Mouse (Mus musculus): ENCODE data around the gene Sash1. TPM values are rescaled to one million over a fixed set of nuclear protein-coding genes. Genes with fewer than 3 reads are reported as not detected.

Gene Sash1
- polyA plus RNA-seq, 1 experiment = 19.9 TPM

DNA sequence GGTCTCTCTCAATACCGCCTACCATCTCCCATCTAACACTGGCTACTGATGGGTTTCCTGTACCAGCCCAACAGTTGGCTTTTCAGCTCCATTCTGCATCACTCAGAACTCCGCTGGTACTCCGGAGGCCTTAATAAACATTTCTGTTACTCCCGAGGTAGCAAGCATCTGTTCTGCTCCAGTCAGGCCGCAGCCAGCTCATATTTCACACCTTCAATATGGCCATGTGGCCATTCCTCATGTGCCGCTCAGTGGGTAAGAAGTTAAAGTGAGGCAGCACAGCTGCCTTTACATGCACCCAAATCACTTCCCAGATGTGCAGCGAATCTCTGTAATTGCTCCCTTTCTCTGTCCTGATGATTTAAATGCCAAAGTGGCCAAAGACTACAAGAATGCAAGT is 32.5 kb downstream of the Sash1 start:
- Histone ChIP-seq H3K27ac (ENCODE audit: insufficient read depth, low read depth, low read length) (no peak overlapping the region), H3K27me3 (ENCODE audit: control insufficient read depth, insufficient read depth, low read length) (no peaks in the 10 kb centered on the region), H3K4me1 (ENCODE audit: control insufficient read depth, insufficient read depth, insufficient read length, low read length) (no peaks in the 10 kb centered on the region), H3K4me3 (ENCODE audit: low read depth, low read length) (no peak overlapping the region), H3K36me3 (ENCODE audit: control insufficient read depth, insufficient read depth, low read length) (peaks cover 4% of the 10 kb centered on the region; the same call in 1 of the 2 replicates)
- TF ChIP-seq POLR2A (IDR thresholded peaks at IDR 0.05; ENCODE audit: low read depth, low read length) (no peak), CTCF (IDR thresholded peaks at IDR 0.05; ENCODE audit: extremely low read depth, insufficient read length, insufficient replicate concordance, low read depth, low read length) (no peak)
- 88% methylated on average over 7 of the region's 7 CpGs for WGBS

DNA sequence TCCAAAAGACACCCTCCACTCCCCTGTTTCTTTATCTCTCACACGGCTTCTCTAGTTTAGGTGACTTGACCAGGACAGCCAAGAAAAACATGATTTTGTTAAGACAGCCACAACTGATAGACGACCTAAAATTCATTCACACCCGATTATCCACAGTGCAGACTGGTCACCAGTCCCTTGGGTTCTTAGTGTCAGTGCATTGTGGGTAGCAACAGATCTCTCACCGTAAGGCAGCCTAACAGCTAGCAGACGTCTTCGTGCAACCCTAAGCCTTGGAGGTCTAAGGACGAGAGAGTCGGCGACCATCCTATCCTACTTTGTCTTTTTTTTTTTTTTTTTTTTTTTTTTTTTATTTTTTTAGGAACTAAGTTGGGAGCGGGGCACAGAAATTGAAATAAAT is 34.2 kb downstream of the Sash1 start:
- Histone ChIP-seq H3K27ac (ENCODE audit: insufficient read depth, low read depth, low read length) (no peak overlapping the region), H3K4me3 (ENCODE audit: low read depth, low read length) (no peak overlapping the region), H3K36me3 (ENCODE audit: control insufficient read depth, insufficient read depth, low read length) (0 out of 2 replicates have a peak, but pooled peaks cover 7% of the 10 kb centered on the region), H3K27me3 (ENCODE audit: control insufficient read depth, insufficient read depth, low read length) (no peaks in the 10 kb centered on the region), H3K4me1 (ENCODE audit: control insufficient read depth, insufficient read depth, insufficient read length, low read length) (no peaks in the 10 kb centered on the region)
- TF ChIP-seq CTCF (IDR thresholded peaks at IDR 0.05; ENCODE audit: extremely low read depth, insufficient read length, insufficient replicate concordance, low read depth, low read length) (no peak), POLR2A (IDR thresholded peaks at IDR 0.05; ENCODE audit: low read depth, low read length) (no peak)
- WGBS = 94% methylated on average over 10 of the region's 10 CpGs

DNA sequence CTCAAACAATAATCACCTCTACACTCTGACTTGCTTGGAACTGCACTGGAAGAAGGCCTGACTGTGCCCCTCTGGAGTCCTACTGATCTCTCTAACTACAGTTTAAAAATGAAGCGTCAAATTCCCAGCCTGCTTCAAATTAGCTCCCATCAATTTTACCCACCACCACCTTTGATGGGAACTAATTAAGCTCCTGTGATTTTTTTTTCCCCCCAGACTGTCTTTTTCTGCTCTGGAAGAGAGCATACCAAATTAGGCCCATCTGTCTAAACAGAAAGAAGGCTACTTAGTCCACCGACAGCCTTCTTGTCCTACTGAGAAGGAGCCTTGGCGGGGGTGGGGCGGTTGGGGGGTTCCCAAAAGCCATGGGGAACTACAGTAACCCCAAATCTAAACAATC is 37.9 kb downstream of the Sash1 start:
- Histone ChIP-seq H3K27me3 (ENCODE audit: control insufficient read depth, insufficient read depth, low read length) (no peaks in the 10 kb centered on the region), H3K4me3 (ENCODE audit: low read depth, low read length) (no peak overlapping the region), H3K27ac (ENCODE audit: insufficient read depth, low read depth, low read length) (no peak overlapping the region), H3K36me3 (ENCODE audit: control insufficient read depth, insufficient read depth, low read length) (0 out of 2 replicates have a peak, but pooled peaks cover 8% of the 10 kb centered on the region), H3K4me1 (ENCODE audit: control insufficient read depth, insufficient read depth, insufficient read length, low read length) (no peaks in the 10 kb centered on the region)
- TF ChIP-seq POLR2A (IDR thresholded peaks at IDR 0.05; ENCODE audit: low read depth, low read length) (no peak), CTCF (IDR thresholded peaks at IDR 0.05; ENCODE audit: extremely low read depth, insufficient read length, insufficient replicate concordance, low read depth, low read length) (no peak)
- whole genome bisulfite sequencing = 89% methylated on average over 4 of the region's 4 CpGs

DNA sequence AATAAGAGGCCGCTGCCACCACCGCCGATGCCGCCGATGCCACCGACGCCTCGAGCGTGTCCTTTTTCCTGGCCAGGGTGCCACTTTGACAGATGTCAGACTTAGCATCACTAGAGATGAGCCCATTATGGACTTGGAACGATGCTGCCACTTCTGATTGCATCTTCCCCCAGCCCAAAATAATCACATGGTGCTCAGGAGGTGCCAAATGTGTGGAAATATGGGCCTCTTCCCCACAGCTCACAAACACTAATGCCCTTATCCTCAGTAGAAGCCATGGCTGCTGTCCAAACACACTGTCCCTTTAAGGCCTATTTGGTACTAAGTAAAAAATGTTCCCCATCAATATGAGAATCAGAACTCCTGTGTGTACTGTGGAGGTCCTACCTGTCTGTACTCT is 39.6 kb downstream of the Sash1 start:
- 95% methylated on average over 10 of the region's 10 CpGs for WGBS
- TF ChIP-seq POLR2A (IDR thresholded peaks at IDR 0.05; ENCODE audit: low read depth, low read length) = no peak
- Histone ChIP-seq H3K4me1 (ENCODE audit: control insufficient read depth, insufficient read depth, insufficient read length, low read length) (no peaks in the 10 kb centered on the region), H3K27ac (ENCODE audit: insufficient read depth, low read depth, low read length) (no peak overlapping the region), H3K36me3 (ENCODE audit: control insufficient read depth, insufficient read depth, low read length) (0 out of 2 replicates have a peak, but pooled peaks cover 8% of the 10 kb centered on the region), H3K4me3 (ENCODE audit: low read depth, low read length) (no peak overlapping the region), H3K27me3 (ENCODE audit: control insufficient read depth, insufficient read depth, low read length) (no peaks in the 10 kb centered on the region)

DNA sequence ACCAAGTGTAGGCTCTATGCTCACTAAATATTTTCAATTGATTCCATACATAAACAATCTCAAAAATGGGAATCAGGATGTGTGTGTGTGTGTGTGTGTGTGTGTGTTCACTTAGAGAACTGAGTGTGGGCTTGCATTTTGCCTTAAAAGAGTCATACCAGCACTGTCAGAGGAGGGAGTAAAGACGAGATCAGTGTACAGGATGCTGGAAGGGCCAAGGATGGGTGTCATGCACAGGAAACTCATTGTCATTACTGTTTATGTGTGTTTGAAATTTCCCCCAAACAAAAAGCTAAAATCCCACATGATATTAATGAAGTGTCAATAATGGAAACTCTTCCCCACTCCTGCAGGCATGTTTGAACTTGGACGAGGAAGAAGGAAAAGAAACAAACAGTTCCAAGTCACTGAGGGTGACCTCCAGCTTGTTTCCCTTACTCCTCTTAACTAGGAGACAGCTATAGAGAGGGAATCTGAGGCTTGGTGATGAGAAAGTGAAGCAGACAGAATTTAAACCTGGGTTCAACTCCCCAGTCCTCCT is 40.6 kb downstream of the Sash1 start:
- Histone ChIP-seq H3K27me3 (ENCODE audit: control insufficient read depth, insufficient read depth, low read length) (no peaks in the 10 kb centered on the region), H3K4me3 (ENCODE audit: low read depth, low read length) (no peak overlapping the region), H3K4me1 (ENCODE audit: control insufficient read depth, insufficient read depth, insufficient read length, low read length) (no peaks in the 10 kb centered on the region), H3K36me3 (ENCODE audit: control insufficient read depth, insufficient read depth, low read length) (0 out of 2 replicates have a peak, but pooled peaks cover 8% of the 10 kb centered on the region), H3K27ac (ENCODE audit: insufficient read depth, low read depth, low read length) (no peak overlapping the region)
- 64% methylated on average over 2 of the region's 2 CpGs for WGBS
- TF ChIP-seq CTCF (IDR thresholded peaks at IDR 0.05; ENCODE audit: extremely low read depth, insufficient read length, insufficient replicate concordance, low read depth, low read length) (no peak), POLR2A (IDR thresholded peaks at IDR 0.05; ENCODE audit: low read depth, low read length) (no peak)

DNA sequence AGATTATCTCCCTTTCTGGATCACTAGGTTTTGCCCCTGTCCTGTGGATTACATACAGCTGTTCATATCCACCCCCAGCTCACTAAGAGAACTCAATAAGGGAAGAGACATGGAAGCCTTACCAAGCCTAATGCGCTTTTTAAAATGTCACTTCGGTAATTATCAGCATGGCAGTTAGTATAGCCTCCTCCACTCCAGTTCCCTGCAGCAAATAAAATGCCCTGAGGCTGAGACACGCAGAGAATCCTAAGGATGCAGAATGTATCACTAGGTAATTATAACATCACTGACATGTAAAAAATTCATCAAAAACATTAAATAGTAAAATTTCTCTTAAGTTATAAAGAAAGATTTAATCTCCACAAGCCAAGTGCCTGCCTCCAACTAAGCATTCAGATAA is 45.9 kb downstream of the Sash1 start:
- no peak for TF ChIP-seq POLR2A (IDR thresholded peaks at IDR 0.05; ENCODE audit: low read depth, low read length)
- TF ChIP-seq CTCF (IDR thresholded peaks at IDR 0.05; ENCODE audit: extremely low read depth, insufficient read length, insufficient replicate concordance, low read depth, low read length) = no peak
- 91% methylated on average over 3 of the region's 3 CpGs for WGBS
- Histone ChIP-seq H3K4me1 (ENCODE audit: control insufficient read depth, insufficient read depth, insufficient read length, low read length) (no peaks in the 10 kb centered on the region), H3K36me3 (ENCODE audit: control insufficient read depth, insufficient read depth, low read length) (0 out of 2 replicates have a peak, but pooled peaks cover 2% of the 10 kb centered on the region), H3K4me3 (ENCODE audit: low read depth, low read length) (no peak overlapping the region), H3K27me3 (ENCODE audit: control insufficient read depth, insufficient read depth, low read length) (no peaks in the 10 kb centered on the region), H3K27ac (ENCODE audit: insufficient read depth, low read depth, low read length) (no peak overlapping the region)

DNA sequence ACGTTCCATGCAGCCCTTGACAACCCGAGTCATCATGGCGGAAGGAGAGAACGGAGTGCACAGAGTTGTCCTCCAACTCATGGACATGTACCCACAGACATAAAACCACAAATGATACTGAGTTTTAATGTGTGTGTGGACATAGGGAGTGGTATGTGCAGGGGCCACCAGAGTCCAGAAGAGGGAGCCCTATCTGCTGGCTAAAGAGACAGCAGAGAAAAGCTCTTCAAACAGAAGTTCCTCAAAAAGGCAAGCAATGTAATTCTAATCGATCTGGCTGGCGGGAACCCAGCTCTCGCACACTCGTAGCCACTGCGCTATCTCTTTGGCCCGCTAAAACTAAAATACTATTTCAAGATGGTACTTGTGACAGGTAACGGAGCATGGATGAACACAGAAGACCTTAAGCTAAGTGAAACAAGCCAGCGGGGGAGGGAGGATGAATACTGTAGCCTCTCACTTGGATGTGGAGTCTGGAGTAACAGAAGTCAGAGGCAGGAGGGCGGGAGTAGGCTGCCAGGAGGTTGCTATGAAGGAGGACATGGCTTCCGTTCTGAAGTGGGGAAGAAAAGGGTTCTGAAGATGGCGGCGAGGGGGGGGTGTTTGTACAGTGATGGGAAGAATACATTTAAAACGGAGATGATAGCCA is 51.9 kb downstream of the Sash1 start:
- Histone ChIP-seq H3K27me3 (ENCODE audit: control insufficient read depth, insufficient read depth, low read length) (no peaks in the 10 kb centered on the region), H3K36me3 (ENCODE audit: control insufficient read depth, insufficient read depth, low read length) (no peaks in the 10 kb centered on the region), H3K4me1 (ENCODE audit: control insufficient read depth, insufficient read depth, insufficient read length, low read length) (peaks cover 1% of the 10 kb centered on the region; the same call in 1 of the 2 replicates), H3K4me3 (ENCODE audit: low read depth, low read length) (no peak overlapping the region), H3K27ac (ENCODE audit: insufficient read depth, low read depth, low read length) (no peak overlapping the region)
- WGBS = 89% methylated on average over 17 of the region's 17 CpGs
- no peak for TF ChIP-seq POLR2A (IDR thresholded peaks at IDR 0.05; ENCODE audit: low read depth, low read length)
- peak; percentile 33; the same call in 1 of the 2 replicates for TF ChIP-seq CTCF (IDR thresholded peaks at IDR 0.05; ENCODE audit: extremely low read depth, insufficient read length, insufficient replicate concordance, low read depth, low read length)

Measured in small intestine, adult 2 months (tissue).